Mouse (Mus musculus): Measurements from ENCODE around the gene Khk.

GRCm38 (mm10) chr5:30919831-30920614, 1.2 kb upstream of the Khk start:
- TF ChIP-seq CTCF (IDR thresholded peaks at IDR 0.05; ENCODE audit: extremely low read depth, insufficient read length, insufficient replicate concordance, low read depth, low read length) (no peak), POLR2A (IDR thresholded peaks at IDR 0.05; ENCODE audit: low read depth, low read length) (no peak)
